Mouse (Mus musculus) thymus, adult 2 months (tissue): Measurements from ENCODE around the gene Hmga1.

Experiments
- CTCF ChIP-seq: fragments of 200-500 bp; IDR thresholded peaks from 2 replicates; pipeline ENCODE4 v1.5.1; 2012; ENCODE audit warnings: mild to moderate bottlenecking, control low read depth, low read length, moderate library complexity, borderline replicate concordance; ENCODE audit not compliant: control insufficient read depth, poor library complexity, insufficient read depth; ENCODE audit errors: extremely low read depth
- POLR2A ChIP-seq: fragments of 200-500 bp; IDR thresholded peaks from 2 replicates; pipeline ENCODE4 v1.6.1; 2012; ENCODE audit warnings: mild to moderate bottlenecking, low read length, control low read depth, moderate library complexity; ENCODE audit not compliant: control insufficient read depth, poor library complexity, insufficient read depth; ENCODE audit errors: extremely low read depth

DNA sequence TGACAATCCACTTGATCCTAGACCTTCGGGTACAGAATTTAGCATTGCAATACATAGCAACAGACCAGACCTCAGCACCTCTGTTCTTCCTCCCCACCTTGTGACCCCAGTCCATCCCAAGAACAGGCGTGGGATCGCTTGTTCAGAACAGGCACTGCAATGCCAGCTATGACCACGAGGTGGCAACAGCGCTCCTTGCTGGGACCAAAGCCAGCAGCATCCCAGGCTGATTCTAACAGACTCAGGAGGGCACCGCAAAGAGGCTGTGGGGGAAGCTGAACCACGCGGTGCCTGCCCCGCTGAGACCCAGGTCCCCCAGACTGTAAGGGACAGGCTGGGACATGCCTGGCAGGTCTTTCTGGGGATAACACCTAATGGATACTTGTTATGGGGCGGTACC, 21.6 kb upstream of the Hmga1 start:
- TF ChIP-seq CTCF = peak; percentile 99
- no peak for TF ChIP-seq POLR2A
